Mouse (Mus musculus) NIH3T3 (cell line): ENCODE results near the gene Slco3a1.

Source experiments
- DNase-seq: peaks from one replicate; pipeline ENCODE4 v3.0.0-alpha.2; 2012; ENCODE audit warnings: low read depth

Slco3a1 gene

GRCm38 (mm10) chr7:74286531-74286930 lies 268.0 kb downstream of the Slco3a1 start:
- no peak for DNase-seq

GRCm38 (mm10) chr7:74280371-74280770 lies 274.2 kb downstream of the Slco3a1 start:
- DNase-seq, result peak; percentile 65

- no peak for DNase-seq
Measured at GRCm38 (mm10) chr7:74279356-74279755, 275.2 kb downstream of the Slco3a1 start.

GRCm38 (mm10) chr7:74270089-74270394 lies 284.5 kb downstream of the Slco3a1 start:
- DNase-seq, result peak; percentile 50

- no peak for DNase-seq
Measured at GRCm38 (mm10) chr7:74269283-74270088, 285.1 kb downstream of the Slco3a1 start.

- DNase-seq, result peak; percentile 48
Measured at GRCm38 (mm10) chr7:74266511-74267168, 287.9 kb downstream of the Slco3a1 start.

- DNase-seq, result no peak
Measured at GRCm38 (mm10) chr7:74256291-74256690, 298.3 kb downstream of the Slco3a1 start.

GRCm38 (mm10) chr7:74252066-74252465 lies 302.5 kb downstream of the Slco3a1 start:
- peak; percentile 14 for DNase-seq

GRCm38 (mm10) chr7:74241236-74241635 lies 313.3 kb downstream of the Slco3a1 start:
- DNase-seq, result no peak

- no peak for DNase-seq
Measured at GRCm38 (mm10) chr7:74240459-74241172, 314.0 kb downstream of the Slco3a1 start.
